Mouse (Mus musculus): ENCODE results near the gene Mapre1. TPM values are rescaled to one million over a fixed set of nuclear protein-coding genes. Genes with fewer than 3 reads are reported as not detected.

The Mapre1 gene
- total RNA-seq, 2 experiments from 2014 or later, result 75.0 to 88.2 TPM

- intact Hi-C loops (cut with DNase I), result loop anchor here (10.0 kb wide), 1 partner anchor 58 kb away; no protein-coding TSS in a partner anchor
Measured at GRCm38 (mm10) chr2:153772950-153773349, 31.9 kb downstream of the Mapre1 start.

GRCm38 (mm10) chr2:153775472-153775871, 34.4 kb downstream of the Mapre1 start:
- no peak for DNase-seq (ENCODE audit: low spot score in 2 of 2)
- intact Hi-C loops (cut with DNase I), result loop anchor here (10.0 kb wide), 1 partner anchor 61 kb away; no protein-coding TSS in a partner anchor

More at GRCm38 (mm10) chr2:153772950-153773349, 31.9 kb downstream of the Mapre1 start:
- no peak for DNase-seq (ENCODE audit: low spot score in 2 of 2)

- intact Hi-C loops (cut with DNase I), result loop anchor here (10.0 kb wide), 1 partner anchor 64 kb away; no protein-coding TSS in a partner anchor
- DNase-seq (ENCODE audit: low spot score in 2 of 2), result peak; percentile 30 to 46
Measured at GRCm38 (mm10) chr2:153778638-153779362, 37.7 kb downstream of the Mapre1 start.

DNA sequence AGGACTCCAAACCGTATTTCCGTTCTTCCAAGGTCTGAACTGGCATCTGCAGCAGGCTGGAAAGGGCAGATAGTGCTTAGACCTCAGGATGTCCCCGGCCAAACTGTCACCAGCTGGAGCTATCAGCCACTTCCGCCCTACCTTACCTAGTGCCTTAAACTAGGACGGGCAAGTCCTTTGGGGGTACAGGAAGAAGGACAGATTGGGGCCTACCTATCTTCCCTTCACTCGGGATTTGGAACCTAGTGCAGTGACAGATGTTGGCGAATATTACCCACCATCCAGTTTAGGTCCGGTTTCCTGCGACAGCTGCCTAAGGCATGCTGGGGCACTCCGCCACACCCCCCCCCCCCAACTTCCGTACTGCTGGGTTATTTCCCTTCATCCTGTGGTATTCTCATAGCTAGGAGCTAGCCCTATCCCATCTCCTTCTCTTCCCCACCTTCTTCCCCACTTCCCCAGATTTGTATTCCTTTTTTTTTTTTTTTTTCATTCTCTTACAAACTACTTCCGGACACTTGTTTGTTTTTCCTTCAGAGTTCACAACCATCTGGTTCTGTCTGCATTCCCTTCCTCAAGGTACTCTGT, 38.4 kb downstream of the Mapre1 start, which contains the start of gene Efcab8:
Gene Efcab8, plus strand, starts transcription at position 538 of the 588 bp plus-strand sequence.
- intact Hi-C loops (cut with DNase I), result loop anchor here (10.0 kb wide), 1 partner anchor 65 kb away; no protein-coding TSS in a partner anchor
- DNase-seq (ENCODE audit: low spot score in 2 of 2), result no peak

- intact Hi-C loops (cut with DNase I), result no loop called here
- DNase-seq (ENCODE audit: low spot score in 2 of 2), result no peak
Measured at GRCm38 (mm10) chr2:153781181-153781580, 40.1 kb downstream of the Mapre1 start.

- intact Hi-C loops (cut with DNase I), result no loop called here
- DNase-seq (ENCODE audit: low spot score in 2 of 2), result no peak
Measured at GRCm38 (mm10) chr2:153784668-153785067, 43.6 kb downstream of the Mapre1 start.

GRCm38 (mm10) chr2:153793366-153793765, 52.3 kb downstream of the Mapre1 start:
- no peak for DNase-seq (ENCODE audit: low spot score in 2 of 2)
- intact Hi-C loops (cut with DNase I), result no loop called here

DNA sequence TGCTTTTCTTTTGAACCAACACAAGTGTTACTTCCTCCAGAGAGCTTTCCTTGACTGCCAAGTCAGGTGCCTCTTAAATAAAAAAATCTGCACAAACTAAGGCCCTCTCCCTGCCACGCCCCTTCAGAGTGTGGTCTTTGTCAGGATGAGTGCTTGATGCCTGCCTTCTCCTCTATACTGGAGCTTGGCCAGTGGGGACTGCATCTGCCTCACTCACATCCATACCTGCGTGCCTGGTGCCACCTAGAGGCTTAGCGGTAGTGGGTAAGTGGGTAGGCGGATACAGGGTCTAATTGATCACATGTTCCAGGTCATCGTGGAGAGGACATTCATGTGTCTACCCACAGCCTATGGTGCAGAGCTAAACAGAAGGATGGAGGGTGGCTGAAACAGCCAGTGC, 54.0 kb downstream of the Mapre1 start:
- intact Hi-C loops (cut with DNase I), result no loop called here
- no peak for DNase-seq (ENCODE audit: low spot score in 2 of 2)

GRCm38 (mm10) chr2:153807464-153807863, 66.4 kb downstream of the Mapre1 start:
- intact Hi-C loops (cut with DNase I), result loop anchor here (5.0 kb wide), 1 partner anchor 125 kb away; no protein-coding TSS in a partner anchor

GRCm38 (mm10) chr2:153808146-153808545, 67.1 kb downstream of the Mapre1 start:
- DNase-seq (ENCODE audit: low spot score in 2 of 2), result no peak
- intact Hi-C loops (cut with DNase I), result loop anchor here (5.0 kb wide), 1 partner anchor 124 kb away; no protein-coding TSS in a partner anchor

More at GRCm38 (mm10) chr2:153807464-153807863, 66.4 kb downstream of the Mapre1 start:
- peak; percentile 49 to 60 for DNase-seq (ENCODE audit: low spot score in 2 of 2)

- intact Hi-C loops (cut with DNase I), result loop anchor here (5.0 kb wide), 1 partner anchor 123 kb away; no protein-coding TSS in a partner anchor
- no peak for DNase-seq (ENCODE audit: low spot score in 2 of 2)
Measured at GRCm38 (mm10) chr2:153808841-153809240, 67.8 kb downstream of the Mapre1 start.

- intact Hi-C loops (cut with DNase I), result loop anchor here (5.0 kb wide), 1 partner anchor 122 kb away; no protein-coding TSS in a partner anchor
- no peak for DNase-seq (ENCODE audit: low spot score in 2 of 2)
Measured at GRCm38 (mm10) chr2:153809921-153810320, 68.8 kb downstream of the Mapre1 start.

DNA sequence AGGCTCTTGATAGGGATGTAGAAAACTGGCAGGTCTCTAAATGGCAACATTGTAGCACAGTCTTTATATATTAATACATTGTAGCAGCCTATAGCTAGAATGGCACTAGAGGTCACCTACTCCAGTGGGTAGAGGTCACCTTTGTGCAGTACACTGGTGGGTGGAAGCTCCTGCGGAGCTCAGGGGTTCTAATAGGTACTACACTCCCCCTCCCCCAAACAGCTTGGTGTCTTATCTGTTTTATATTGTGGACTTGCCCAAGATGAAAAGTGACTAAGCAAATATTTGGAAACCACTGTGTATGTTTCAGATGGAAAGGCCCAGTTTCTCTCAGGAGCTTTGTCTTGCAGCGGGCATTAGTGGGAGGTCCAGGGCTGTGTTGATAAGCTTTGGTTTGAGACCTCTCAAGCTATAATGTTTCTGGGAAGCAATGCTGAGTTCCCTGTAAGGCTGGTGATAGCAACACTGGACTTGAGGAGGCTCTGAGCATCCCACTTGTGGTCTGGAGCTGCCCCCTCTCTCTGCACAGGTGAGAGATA, 81.0 kb downstream of the Mapre1 start:
- no peak for DNase-seq (ENCODE audit: low spot score in 2 of 2)
- intact Hi-C loops (cut with DNase I), result no loop called here

Other genes starting within 250 kb of the Mapre1 start
- gene 4930404H24Rik, start 248.5 kb upstream of the Mapre1 start, total RNA-seq (2021), result not detected
- 10 to 100 TPM; 46.4 to 50.2 TPM for gene Nol4l, start 211.3 kb upstream of the Mapre1 start, total RNA-seq (2021)
- gene Commd7, start 108.5 kb upstream of the Mapre1 start, total RNA-seq (2021), result 10 to 100 TPM; 27.6 to 32.0 TPM
- 1 to 10 TPM in 1 of 2 experiments, under 1 TPM in 1; 0.86 to 1.4 TPM for gene Dnmt3b, start 91.8 kb upstream of the Mapre1 start, total RNA-seq (2021)
- not detected for gene Dnmt3c, start 44.6 kb upstream of the Mapre1 start, total RNA-seq (2021)
- gene Efcab8, start 38.7 kb downstream of the Mapre1 start, total RNA-seq (2021), result under 1 TPM in 1 of 2 experiments, not detected in 1; 0.11 TPM
- not detected for gene Sun5, start 129.8 kb downstream of the Mapre1 start, total RNA-seq (2021)
- not detected for gene Bpifb2, start 133.8 kb downstream of the Mapre1 start, total RNA-seq (2021)
- not detected for gene Bpifb6, start 159.1 kb downstream of the Mapre1 start, total RNA-seq (2021)
- gene Bpifb3, start 177.0 kb downstream of the Mapre1 start, total RNA-seq (2021), result not detected
- gene Bpifb4, start 196.9 kb downstream of the Mapre1 start, total RNA-seq (2021), result not detected
- gene Bpifa6, start 233.7 kb downstream of the Mapre1 start, total RNA-seq (2021), result not detected

Data from left cerebral cortex, postnatal 36 days (tissue).